Mouse (Mus musculus) left cerebral cortex, postnatal 36 days (tissue): ENCODE measurements at regions not wholly inside any gene's neighbourhood (a gene's known extent, or its start where the extent isn't known, plus 50 kb on each side); places are given as distances from the start of the nearest gene placed in this dataset.

Experiments used
- DNase-seq, 2 experiments: peaks; one replicate each; pipeline ENCODE4 v3.0.0; 2021 to 2022; ENCODE audit warnings: low spot score in 2 of 2, mixed read lengths in 1 of 2
- intact Hi-C: fragments of 180-260 bp; cut with DNase I; formaldehyde crosslinking; loops from one replicate; pipeline ENCODE4 v1.15.1; 2025

DNA sequence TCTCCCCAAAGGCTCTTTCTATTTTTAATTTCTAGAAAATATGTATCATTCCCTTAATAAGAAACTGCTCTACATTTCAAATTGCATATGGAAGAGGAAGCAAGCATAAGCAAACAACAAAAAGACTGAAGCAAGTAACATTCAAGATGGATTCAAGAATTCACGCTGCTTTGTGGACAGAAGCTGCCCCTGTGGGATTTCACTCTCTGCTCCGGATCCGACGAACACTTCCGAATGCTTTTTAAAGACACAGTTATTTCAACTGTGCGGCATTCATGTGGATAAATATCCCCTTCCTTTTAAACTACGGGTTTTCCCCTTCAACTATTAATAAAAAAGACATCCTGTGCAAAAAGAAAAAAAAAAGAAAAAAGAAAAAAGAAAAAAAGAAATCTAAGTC is 234.7 kb upstream of the Hnrnpa3 start:
- DNase-seq, result no peak
- intact Hi-C loops, result no loop called here

GRCm38 (mm10) chr2:75424911-75425310 is 234.2 kb upstream of the Hnrnpa3 start:
- intact Hi-C loops, result no loop called here
- DNase-seq, result no peak

DNA sequence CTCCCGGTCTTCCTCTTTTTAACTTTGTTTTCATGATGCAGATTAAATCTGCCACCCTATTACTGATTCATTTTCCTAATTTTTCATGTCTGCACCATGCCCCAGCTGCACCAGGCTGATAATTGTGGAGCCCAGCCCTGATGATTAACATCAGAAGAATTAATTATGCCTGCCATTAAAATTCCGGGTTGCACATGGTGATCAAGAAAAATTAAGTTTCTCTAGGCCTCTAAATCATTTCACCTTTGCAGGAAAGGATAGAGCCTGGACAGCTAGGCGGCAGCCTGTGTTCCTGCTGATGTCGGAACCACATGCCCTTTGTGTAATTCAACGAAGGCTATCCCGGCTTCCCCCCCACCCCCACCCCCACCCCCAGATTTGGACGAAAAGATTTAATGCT is 233.7 kb upstream of the Hnrnpa3 start:
- intact Hi-C loops, result no loop called here
- DNase-seq, result no peak

DNA sequence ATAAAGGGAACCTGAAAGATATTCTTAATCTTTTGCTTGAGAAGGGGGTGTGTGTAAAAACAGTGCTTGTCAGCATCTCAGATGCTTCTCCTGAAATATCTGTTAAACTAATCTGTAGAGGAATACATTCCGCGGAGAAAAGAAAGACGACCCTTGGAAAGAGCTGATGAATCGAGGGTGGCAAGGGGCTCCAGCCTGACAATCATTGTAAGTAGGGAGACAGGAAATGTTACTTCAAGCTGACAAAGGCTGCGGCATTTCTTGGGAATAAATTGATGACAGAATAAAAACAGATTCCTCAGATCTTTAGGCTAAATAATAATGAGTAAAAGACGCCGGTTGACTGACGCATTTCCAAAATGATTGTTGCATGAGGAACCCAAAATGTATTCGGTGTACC is 233.3 kb upstream of the Hnrnpa3 start:
- intact Hi-C loops, result no loop called here
- DNase-seq, result no peak

GRCm38 (mm10) chr2:75427936-75428458 is 231.1 kb upstream of the Hnrnpa3 start:
- no peak for DNase-seq
- intact Hi-C loops, result no loop called here

DNA sequence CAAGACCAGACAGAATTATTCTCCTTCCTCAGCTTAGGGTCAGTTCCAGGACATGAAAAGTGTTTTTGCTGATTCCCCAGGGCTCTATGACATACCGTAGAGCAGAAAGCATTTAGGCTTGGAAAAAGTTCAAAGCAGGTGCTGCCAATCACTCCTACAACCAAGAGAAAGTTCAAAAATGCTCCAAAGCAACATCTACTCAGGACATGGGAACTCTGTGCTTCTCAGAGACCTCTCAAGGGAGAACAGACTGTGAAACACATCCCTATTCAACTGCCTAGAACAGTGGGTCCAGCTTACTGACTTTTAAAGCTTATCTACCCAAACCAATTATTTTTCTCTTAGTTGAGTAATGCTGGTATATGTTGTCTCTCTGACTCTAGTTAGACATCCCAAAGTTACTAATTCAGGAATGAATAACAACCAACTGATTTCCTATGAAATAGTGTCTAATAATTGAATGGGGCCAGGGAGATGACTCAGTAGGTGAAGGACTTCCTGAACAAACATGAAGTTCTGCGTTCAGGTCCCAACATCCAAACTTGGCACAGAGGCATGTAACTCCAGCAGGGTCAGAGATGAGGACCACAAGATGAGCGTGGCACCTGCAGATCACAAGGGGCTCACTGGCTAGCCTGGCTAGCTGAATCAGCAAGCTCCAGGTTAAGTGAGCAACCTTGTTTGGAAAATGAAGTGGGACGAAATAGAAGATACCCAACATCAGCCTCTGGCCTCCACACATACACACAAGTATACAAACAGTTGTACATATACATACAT is 228.7 kb upstream of the Hnrnpa3 start:
- intact Hi-C loops, result no loop called here
- DNase-seq, result no peak

DNA sequence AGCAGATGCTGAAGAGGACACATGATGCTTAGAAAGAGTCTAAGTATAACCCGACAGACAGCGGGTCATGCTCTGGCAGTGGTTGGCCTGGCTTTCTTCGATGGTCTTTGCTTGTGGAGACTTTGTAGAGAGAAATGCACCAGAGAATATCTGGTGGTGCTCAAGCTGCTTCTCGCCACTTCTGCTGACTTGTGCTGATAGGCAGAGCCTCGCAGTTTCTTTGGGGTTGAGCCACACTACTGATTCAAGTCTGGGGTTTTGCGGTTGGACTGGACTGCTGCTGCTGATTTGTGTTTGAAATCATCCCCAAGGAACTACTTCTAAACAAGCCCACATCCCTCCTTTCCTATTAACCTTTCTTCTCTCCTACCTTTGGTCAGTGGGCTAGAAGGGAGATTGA is 227.1 kb upstream of the Hnrnpa3 start:
- no peak for DNase-seq
- intact Hi-C loops, result no loop called here

GRCm38 (mm10) chr2:75434521-75434920 is 224.5 kb upstream of the Hnrnpa3 start:
- no peak for DNase-seq
- intact Hi-C loops, result no loop called here

DNA sequence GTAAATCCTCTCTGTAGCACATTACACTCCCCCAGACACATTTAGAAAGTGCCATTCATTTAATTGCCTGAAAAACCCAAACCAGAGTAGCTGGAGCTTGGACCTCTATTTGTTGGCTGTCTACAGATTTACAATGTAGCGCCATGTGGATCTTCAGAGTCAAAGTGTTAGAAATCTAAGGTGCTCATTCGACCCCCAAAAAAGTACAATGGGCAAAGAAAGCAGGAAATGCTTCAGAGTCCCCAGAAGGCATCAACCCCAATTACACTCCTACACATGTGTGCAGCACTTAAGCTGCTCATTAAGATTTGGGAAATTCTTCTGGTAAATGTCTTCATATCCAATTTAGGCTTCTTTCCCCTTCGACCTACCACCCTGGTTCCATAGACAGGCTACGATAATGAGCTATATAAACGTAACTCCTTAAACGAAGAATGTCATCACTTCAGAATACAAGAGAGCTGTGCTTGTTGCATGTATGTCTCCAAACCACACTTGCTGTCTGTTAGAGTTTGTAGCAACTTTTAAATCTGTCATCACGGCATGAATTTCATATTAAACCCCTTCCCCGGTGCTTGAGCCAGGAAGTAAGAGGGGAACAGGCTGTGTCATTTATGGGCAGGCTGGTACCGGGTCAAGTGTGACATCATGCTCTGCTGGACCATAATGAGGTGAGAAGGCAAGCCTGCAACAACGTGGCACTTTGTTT is 219.4 kb upstream of the Hnrnpa3 start:
- intact Hi-C loops, result no loop called here

DNA sequence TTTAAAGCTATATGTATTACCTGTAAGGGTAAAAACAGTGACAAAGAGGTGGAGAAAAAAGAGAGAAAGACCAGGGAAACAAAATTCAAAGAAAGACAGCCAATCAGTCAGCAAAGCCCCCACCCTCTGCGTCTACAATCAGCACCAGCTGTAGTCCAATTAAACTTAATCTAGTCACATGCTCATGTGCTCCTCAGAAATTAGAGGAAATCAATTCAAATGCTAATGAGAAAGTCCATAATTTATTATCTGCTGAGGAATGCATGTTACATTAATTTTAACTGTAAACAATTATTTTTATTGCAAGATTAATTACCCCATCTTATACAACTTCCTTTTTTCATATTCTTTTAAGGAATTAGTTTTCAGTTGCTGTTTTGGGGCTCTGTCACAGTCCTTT is 216.4 kb upstream of the Hnrnpa3 start:
- intact Hi-C loops, result no loop called here
- DNase-seq, result no peak

More for the DNA sequence above, 219.4 kb upstream of the Hnrnpa3 start:
- no peak for DNase-seq

- intact Hi-C loops, result no loop called here
- DNase-seq, result no peak
Measured at GRCm38 (mm10) chr2:75445189-75445588, 213.9 kb upstream of the Hnrnpa3 start.

DNA sequence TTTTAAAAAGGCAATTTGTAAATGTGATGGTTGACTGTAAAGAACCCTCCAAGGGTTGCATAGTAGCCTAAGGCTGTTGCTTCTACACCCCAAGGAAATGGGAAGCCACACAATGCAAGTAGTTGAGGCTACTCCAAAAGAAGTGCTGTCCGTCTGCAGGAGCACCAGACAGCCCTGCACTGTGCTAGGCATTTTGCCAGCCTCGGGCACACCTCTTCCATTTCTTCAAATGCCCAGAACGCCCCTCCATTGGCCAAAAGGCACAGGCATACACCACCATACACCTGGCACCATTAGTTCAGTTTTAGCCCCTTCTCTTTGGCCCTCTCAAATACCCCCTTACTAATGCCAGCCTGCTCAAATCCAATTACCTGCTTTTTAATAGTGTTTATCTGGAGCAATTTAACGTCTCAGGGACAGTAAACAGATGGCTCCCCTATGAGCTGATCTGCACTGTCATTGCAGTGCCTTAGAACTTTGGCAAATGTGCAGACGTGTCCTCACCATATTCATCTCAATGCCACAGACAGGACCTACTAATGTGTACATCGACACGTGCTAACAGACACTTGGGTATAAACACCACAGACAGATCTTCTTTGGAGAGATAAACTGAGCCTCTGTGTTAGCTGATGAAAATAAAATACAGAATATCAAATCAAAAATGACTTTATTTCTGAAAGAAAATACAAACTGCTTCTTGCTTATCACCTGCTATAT is 211.9 kb upstream of the Hnrnpa3 start:
- intact Hi-C loops, result no loop called here
- DNase-seq, result no peak

DNA sequence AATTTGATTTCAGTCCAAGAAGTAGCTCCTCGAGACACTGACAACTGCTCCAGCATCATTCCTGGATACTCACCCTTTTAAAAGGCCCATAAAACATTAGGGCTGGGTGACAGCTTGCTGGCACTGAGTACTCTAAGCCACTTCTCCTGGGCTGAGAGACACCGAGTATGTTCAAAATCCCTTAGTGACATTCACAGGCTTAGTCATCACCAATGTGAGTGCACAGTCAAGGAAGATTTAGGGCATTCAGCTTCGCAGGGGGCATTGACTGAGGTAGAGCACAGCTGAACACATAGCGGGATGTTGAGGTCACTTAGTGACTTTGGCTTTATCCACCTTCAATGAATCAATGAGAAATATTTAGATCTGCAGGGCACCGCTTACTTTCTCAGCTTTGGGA is 210.8 kb upstream of the Hnrnpa3 start:
- intact Hi-C loops, result no loop called here
- no peak for DNase-seq

DNA sequence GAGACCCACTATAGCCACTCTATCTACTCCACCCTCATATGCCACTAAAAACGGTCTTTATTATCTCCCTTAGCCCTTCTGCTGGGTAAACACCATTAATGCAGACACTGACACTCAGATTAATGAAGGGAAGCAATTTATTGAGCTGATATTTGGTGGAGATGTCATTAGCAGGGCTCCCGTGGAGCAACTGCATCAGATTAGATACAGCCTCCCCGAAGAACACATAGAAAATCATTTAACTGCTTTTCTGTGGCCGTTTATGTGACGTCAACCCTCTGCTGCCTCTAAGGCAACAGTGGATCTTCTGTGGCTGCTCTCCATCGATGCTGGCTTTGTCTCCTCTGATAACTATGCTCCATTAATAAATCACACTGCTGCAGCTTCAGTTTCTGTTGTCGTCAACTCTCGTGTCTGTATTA is 207.2 kb upstream of the Hnrnpa3 start:
- no peak for DNase-seq
- intact Hi-C loops, result no loop called here

GRCm38 (mm10) chr2:75452274-75453148 is 206.6 kb upstream of the Hnrnpa3 start:
- intact Hi-C loops, result no loop called here
- no peak for DNase-seq

DNA sequence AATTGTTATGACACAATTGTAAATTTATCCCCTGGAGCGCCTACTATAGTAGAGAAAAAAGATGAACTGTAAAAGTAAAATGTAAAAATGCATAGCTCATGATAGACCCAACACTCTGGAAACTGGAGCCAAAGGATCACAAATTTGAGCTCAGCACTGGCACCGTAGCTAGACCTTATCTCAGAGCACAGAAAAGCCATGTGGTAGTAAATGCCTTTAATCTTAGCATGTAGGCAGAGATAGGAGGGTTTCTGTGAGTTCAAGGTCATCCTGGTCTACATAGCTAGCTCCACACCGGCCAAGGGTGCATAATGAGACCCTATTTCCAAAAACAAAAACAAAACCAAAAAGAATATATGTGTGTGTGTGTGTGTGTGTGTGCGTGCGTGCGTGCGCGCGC is 203.6 kb upstream of the Hnrnpa3 start:
- intact Hi-C loops, result no loop called here
- DNase-seq, result no peak

DNA sequence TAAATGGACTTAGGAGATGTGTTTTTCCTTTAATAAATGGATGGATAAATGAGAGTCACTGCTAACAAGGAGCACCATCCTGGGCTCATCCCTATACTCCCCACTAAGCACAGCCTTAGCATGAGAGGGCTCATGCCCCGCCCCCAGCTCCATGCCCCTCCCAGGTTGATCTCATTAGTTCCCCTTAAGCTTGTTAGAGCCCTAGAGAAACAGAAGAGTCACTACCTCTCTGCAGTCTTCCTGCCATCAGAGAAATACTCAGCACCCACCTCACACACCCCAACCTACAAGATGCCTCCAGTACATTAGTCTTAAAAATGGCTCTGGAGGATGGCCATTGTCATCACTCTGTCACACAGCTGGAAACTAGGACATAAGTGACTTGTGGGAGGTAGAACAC is 202.8 kb upstream of the Hnrnpa3 start:
- intact Hi-C loops, result no loop called here
- DNase-seq, result no peak

GRCm38 (mm10) chr2:75457423-75457822 is 201.6 kb upstream of the Hnrnpa3 start:
- DNase-seq, result no peak
- intact Hi-C loops, result no loop called here

DNA sequence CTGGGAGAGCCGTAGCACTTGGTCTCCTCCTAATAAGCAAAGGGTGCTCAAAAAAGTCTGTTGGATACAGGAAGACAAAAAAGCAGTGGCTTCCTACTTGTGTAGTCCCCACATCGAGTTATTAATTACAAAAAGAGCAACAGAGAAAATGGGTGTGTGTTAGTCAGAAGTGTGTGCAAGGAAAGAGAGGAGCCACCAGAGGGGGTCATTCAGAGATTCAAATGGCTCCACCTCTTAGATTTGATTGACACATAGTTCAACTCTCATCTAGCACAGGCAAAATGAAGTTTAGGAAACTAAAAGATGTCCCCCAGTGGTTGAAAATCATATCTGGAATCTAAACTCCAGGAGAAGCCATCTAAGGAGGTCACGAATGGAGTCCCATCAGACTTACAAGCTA is 200.2 kb upstream of the Hnrnpa3 start:
- DNase-seq, result no peak
- intact Hi-C loops, result no loop called here

- no peak for DNase-seq
- intact Hi-C loops, result no loop called here
Measured at GRCm38 (mm10) chr2:75460419-75460818, 198.6 kb upstream of the Hnrnpa3 start.
